Mouse (Mus musculus) inflammation-experienced regulatory T-cells, adult 16 weeks (primary cell): ENCODE data around the gene Gm35134. TPM values are rescaled to one million over a fixed set of nuclear protein-coding genes. Genes with fewer than 3 reads are reported as not detected.

ENCODE experiments used
- polyA plus RNA-seq: library from polyadenylated mRNA; unstranded; fragments of 100-300 nt; shearing (Covaris generic); gene quantifications from one replicate; pipeline ENCODE4 v1.2.1, GENCODE M21; 2017

Gene Gm35134
- not detected for polyA plus RNA-seq

GRCm38 (mm10) chrY:19112707-19113106 lies at the start of gene Gm35134:
Gene Gm35134 (plus strand): TSS chrY:19113007.

